Mouse (Mus musculus) CH12.LX (cell line): ENCODE measurements at regions not wholly inside any gene's neighbourhood (a gene's known extent, or its start where the extent isn't known, plus 50 kb on each side); places are given as distances from the start of the nearest gene placed in this dataset.

Experiments
- CTCF ChIP-seq, 2 experiments: IDR thresholded peaks in 1 of 2; conservative IDR thresholded peaks in 1 of 2; 2 replicates each; pipeline ENCODE4 v1.5.1; 2011 to 2012; ENCODE audit warnings: low read depth in 2 of 2, low read length in 2 of 2, improper control_type of control experiment in 1 of 2, inconsistent platforms in 1 of 2, mild to moderate bottlenecking in 1 of 2, moderate library complexity in 1 of 2
- JUN ChIP-seq: IDR thresholded peaks from 2 replicates; pipeline ENCODE4 v1.6.1; 2011; ENCODE audit warnings: low read depth, mild to moderate bottlenecking, low read length, improper control_type of control experiment, moderate library complexity; ENCODE audit not compliant: insufficient read depth
- POLR2A ChIP-seq: IDR thresholded peaks from 2 replicates; pipeline ENCODE4 v1.6.1; 2011; ENCODE audit warnings: low read depth, mild to moderate bottlenecking, improper control_type of control experiment, low read length
- POLR2AphosphoS2 ChIP-seq: IDR thresholded peaks from 2 replicates; pipeline ENCODE4 v1.6.1; 2011; ENCODE audit warnings: low read depth, low read length, improper control_type of control experiment

DNA sequence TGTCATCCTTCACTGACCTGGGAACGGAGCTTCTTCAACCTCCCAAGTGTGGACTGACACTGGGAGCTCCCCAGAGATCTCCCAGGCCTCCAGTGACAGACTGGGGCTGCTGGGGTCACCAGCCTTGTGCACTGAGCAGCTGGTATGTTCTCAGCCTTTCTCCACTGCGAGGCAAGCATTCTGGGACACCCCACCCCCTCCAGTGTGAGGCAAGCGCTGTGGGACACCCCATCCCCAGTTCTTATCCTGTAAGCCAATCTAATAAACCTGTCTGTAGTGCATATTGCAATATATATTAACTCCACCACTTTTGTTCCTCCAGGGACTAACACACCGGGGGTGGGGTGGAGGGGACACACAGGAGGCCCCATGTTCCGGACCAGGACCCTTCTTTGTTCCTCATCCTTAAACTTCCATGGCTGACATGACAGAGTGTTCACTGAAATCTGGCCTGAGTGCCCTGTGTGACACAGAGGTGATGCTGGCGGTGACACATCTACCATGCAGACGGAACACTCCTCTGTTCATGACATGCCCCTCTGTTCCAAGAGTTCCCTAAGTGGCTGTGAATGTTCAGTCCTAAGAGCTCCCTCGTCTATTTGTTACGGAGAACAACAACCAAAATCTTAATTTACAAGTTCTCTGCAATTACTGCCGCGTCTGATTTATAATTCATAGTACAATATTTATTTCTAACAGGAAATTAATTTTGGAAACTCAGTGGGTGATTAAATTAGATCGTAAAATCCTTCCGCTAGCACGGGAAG, 116.4 kb upstream of the Pmepa1 start:
- TF ChIP-seq POLR2A (no peak), CTCF (conservative IDR thresholded peaks at IDR 0.05 in 1 of 2, IDR thresholded peaks at IDR 0.05 in 1 of 2; ENCODE audit: low read depth in 2 of 2, low read length in 2 of 2) (no peak), JUN (no peak), POLR2AphosphoS2 (no peak)
